Mouse (Mus musculus): Measurements from ENCODE around the gene Zfp784. TPM values are rescaled to one million over a fixed set of nuclear protein-coding genes. Genes with fewer than 3 reads are reported as not detected.

The Zfp784 gene
- total RNA-seq, 2 experiments from 2014 or later = not detected

GRCm38 (mm10) chr7:4995268-4996002 lies 42.8 kb downstream of the Zfp784 start:
- ATAC-seq (replicated peaks; ENCODE audit: low FRiP score, poor library complexity, severe bottlenecking) = no peak

- no peak for ATAC-seq (replicated peaks; ENCODE audit: low FRiP score, poor library complexity, severe bottlenecking)
Measured at GRCm38 (mm10) chr7:4993999-4994788, 44.1 kb downstream of the Zfp784 start.

GRCm38 (mm10) chr7:4993347-4993998 lies 44.8 kb downstream of the Zfp784 start:
- ATAC-seq (replicated peaks; ENCODE audit: low FRiP score, poor library complexity, severe bottlenecking) = no peak

- no peak for ATAC-seq (replicated peaks; ENCODE audit: low FRiP score, poor library complexity, severe bottlenecking)
Measured at GRCm38 (mm10) chr7:4988250-4988649, 50.0 kb downstream of the Zfp784 start.

Other genes starting within 250 kb of the Zfp784 start
- gene Tmem238, start 248.8 kb downstream of the Zfp784 start, total RNA-seq (2015; ENCODE audit: low replicate concordance) = 4.0 and 7.5 TPM in 2 replicates
- gene Tmem238, start 248.8 kb downstream of the Zfp784 start, total RNA-seq (2017; ENCODE audit: low replicate concordance) = 0.17 and 1.1 TPM in 2 replicates
- 304 and 336 TPM in 2 replicates for gene Rpl28, start 245.6 kb downstream of the Zfp784 start, total RNA-seq (2015; ENCODE audit: low replicate concordance)
- gene Rpl28, start 245.6 kb downstream of the Zfp784 start, total RNA-seq (2017; ENCODE audit: low replicate concordance) = 65.4 and 203 TPM in 2 replicates
- gene Ube2s, start 225.9 kb downstream of the Zfp784 start, total RNA-seq (2015; ENCODE audit: low replicate concordance) = 167 and 232 TPM in 2 replicates
- gene Ube2s, start 225.9 kb downstream of the Zfp784 start, total RNA-seq (2017; ENCODE audit: low replicate concordance) = 97.4 and 134 TPM in 2 replicates
- not detected in 2 replicates for gene Shisa7, start 193.8 kb downstream of the Zfp784 start, total RNA-seq (2015; ENCODE audit: low replicate concordance)
- not detected in 2 replicates for gene Shisa7, start 193.8 kb downstream of the Zfp784 start, total RNA-seq (2017; ENCODE audit: low replicate concordance)
- 2.3 and 3.3 TPM in 2 replicates for gene Isoc2b, start 168.2 kb downstream of the Zfp784 start, total RNA-seq (2015; ENCODE audit: low replicate concordance)
- gene Isoc2b, start 168.2 kb downstream of the Zfp784 start, total RNA-seq (2017; ENCODE audit: low replicate concordance) = 5.1 and 13.9 TPM in 2 replicates
- not detected in 2 replicates for gene Isoc2a, start 161.3 kb downstream of the Zfp784 start, total RNA-seq (2015; ENCODE audit: low replicate concordance)
- 2.4 and 3.2 TPM in 2 replicates for gene Isoc2a, start 161.3 kb downstream of the Zfp784 start, total RNA-seq (2017; ENCODE audit: low replicate concordance)
- not detected in 2 replicates for gene Gm36210, start 131.9 kb downstream of the Zfp784 start, total RNA-seq (2015; ENCODE audit: low replicate concordance)
- not detected in 2 replicates for gene Gm36210, start 131.9 kb downstream of the Zfp784 start, total RNA-seq (2017; ENCODE audit: low replicate concordance)
- gene Zfp628, start 123.2 kb downstream of the Zfp784 start, total RNA-seq (2015; ENCODE audit: low replicate concordance) = 1.7 and 2.3 TPM in 2 replicates
- gene Zfp628, start 123.2 kb downstream of the Zfp784 start, total RNA-seq (2017; ENCODE audit: low replicate concordance) = 1.5 and 2.0 TPM in 2 replicates
- gene Nat14, start 116.4 kb downstream of the Zfp784 start, total RNA-seq (2015; ENCODE audit: low replicate concordance) = 1.7 TPM in 1 of 2 replicates, not detected in the other
- gene Nat14, start 116.4 kb downstream of the Zfp784 start, total RNA-seq (2017; ENCODE audit: low replicate concordance) = 2.5 TPM in 1 of 2 replicates, not detected in the other
- not detected in 2 replicates for gene Ssc5d, start 112.7 kb downstream of the Zfp784 start, total RNA-seq (2015; ENCODE audit: low replicate concordance)
- gene Ssc5d, start 112.7 kb downstream of the Zfp784 start, total RNA-seq (2017; ENCODE audit: low replicate concordance) = 0.28 TPM in 1 of 2 replicates, not detected in the other
- not detected in 2 replicates for gene Sbk2, start 74.0 kb downstream of the Zfp784 start, total RNA-seq (2015; ENCODE audit: low replicate concordance)
- gene Sbk2, start 74.0 kb downstream of the Zfp784 start, total RNA-seq (2017; ENCODE audit: low replicate concordance) = not detected in 2 replicates
- not detected in 2 replicates for gene Sbk3, start 67.3 kb downstream of the Zfp784 start, total RNA-seq (2015; ENCODE audit: low replicate concordance)
- not detected in 2 replicates for gene Sbk3, start 67.3 kb downstream of the Zfp784 start, total RNA-seq (2017; ENCODE audit: low replicate concordance)
- gene Zfp579, start 42.3 kb downstream of the Zfp784 start, total RNA-seq (2015; ENCODE audit: low replicate concordance) = 1.3 TPM in 1 of 2 replicates, not detected in the other
- gene Zfp579, start 42.3 kb downstream of the Zfp784 start, total RNA-seq (2017; ENCODE audit: low replicate concordance) = 0.84 and 1.4 TPM in 2 replicates
- 4.6 and 10.2 TPM in 2 replicates for gene Zfp524, start 24.0 kb downstream of the Zfp784 start, total RNA-seq (2015; ENCODE audit: low replicate concordance)
- 4.6 and 7.8 TPM in 2 replicates for gene Zfp524, start 24.0 kb downstream of the Zfp784 start, total RNA-seq (2017; ENCODE audit: low replicate concordance)
- gene Fiz1, start 23.7 kb downstream of the Zfp784 start, total RNA-seq (2015; ENCODE audit: low replicate concordance) = 6.7 and 9.2 TPM in 2 replicates
- 2.6 and 4.2 TPM in 2 replicates for gene Fiz1, start 23.7 kb downstream of the Zfp784 start, total RNA-seq (2017; ENCODE audit: low replicate concordance)
- not detected in 2 replicates for gene Gm44973, start 22.9 kb downstream of the Zfp784 start, total RNA-seq (2015; ENCODE audit: low replicate concordance)
- not detected in 2 replicates for gene Gm44973, start 22.9 kb downstream of the Zfp784 start, total RNA-seq (2017; ENCODE audit: low replicate concordance)
- gene Zfp865, start 18.1 kb downstream of the Zfp784 start, total RNA-seq (2015; ENCODE audit: low replicate concordance) = 2.3 and 3.1 TPM in 2 replicates
- gene Zfp865, start 18.1 kb downstream of the Zfp784 start, total RNA-seq (2017; ENCODE audit: low replicate concordance) = 1.7 and 2.2 TPM in 2 replicates
- gene Ccdc106, start 17.9 kb downstream of the Zfp784 start, total RNA-seq (2015; ENCODE audit: low replicate concordance) = not detected in 2 replicates
- gene Ccdc106, start 17.9 kb downstream of the Zfp784 start, total RNA-seq (2017; ENCODE audit: low replicate concordance) = not detected in 2 replicates
- gene 4632433K11Rik, start 4.3 kb downstream of the Zfp784 start, total RNA-seq (2015; ENCODE audit: low replicate concordance) = not detected in 2 replicates
- gene 4632433K11Rik, start 4.3 kb downstream of the Zfp784 start, total RNA-seq (2017; ENCODE audit: low replicate concordance) = 0.60 TPM in 1 of 2 replicates, not detected in the other
- gene Zfp580, start 13.1 kb upstream of the Zfp784 start, total RNA-seq (2015; ENCODE audit: low replicate concordance) = not detected in 2 replicates
- gene Zfp580, start 13.1 kb upstream of the Zfp784 start, total RNA-seq (2017; ENCODE audit: low replicate concordance) = 0.26 TPM in 1 of 2 replicates, not detected in the other
- gene U2af2, start 23.7 kb upstream of the Zfp784 start, total RNA-seq (2015; ENCODE audit: low replicate concordance) = 42.3 and 45.8 TPM in 2 replicates
- gene U2af2, start 23.7 kb upstream of the Zfp784 start, total RNA-seq (2017; ENCODE audit: low replicate concordance) = 48.8 and 56.9 TPM in 2 replicates
- 42.2 and 42.5 TPM in 2 replicates for gene Epn1, start 41.8 kb upstream of the Zfp784 start, total RNA-seq (2015; ENCODE audit: low replicate concordance)
- 51.2 and 86.8 TPM in 2 replicates for gene Epn1, start 41.8 kb upstream of the Zfp784 start, total RNA-seq (2017; ENCODE audit: low replicate concordance)
- not detected in 2 replicates for gene Rfpl4, start 78.5 kb upstream of the Zfp784 start, total RNA-seq (2015; ENCODE audit: low replicate concordance)
- not detected in 2 replicates for gene Rfpl4, start 78.5 kb upstream of the Zfp784 start, total RNA-seq (2017; ENCODE audit: low replicate concordance)
- gene Rasl2-9, start 87.5 kb upstream of the Zfp784 start, total RNA-seq (2015; ENCODE audit: low replicate concordance) = not detected in 2 replicates
- gene Rasl2-9, start 87.5 kb upstream of the Zfp784 start, total RNA-seq (2017; ENCODE audit: low replicate concordance) = not detected in 2 replicates
- not detected in 2 replicates for gene Vmn1r55, start 111.2 kb upstream of the Zfp784 start, total RNA-seq (2015; ENCODE audit: low replicate concordance)
- gene Vmn1r55, start 111.2 kb upstream of the Zfp784 start, total RNA-seq (2017; ENCODE audit: low replicate concordance) = not detected in 2 replicates
- not detected in 2 replicates for gene Vmn1r56, start 158.3 kb upstream of the Zfp784 start, total RNA-seq (2015; ENCODE audit: low replicate concordance)
- gene Vmn1r56, start 158.3 kb upstream of the Zfp784 start, total RNA-seq (2017; ENCODE audit: low replicate concordance) = not detected in 2 replicates
- gene Vmn1r57, start 180.0 kb upstream of the Zfp784 start, total RNA-seq (2015; ENCODE audit: low replicate concordance) = not detected in 2 replicates
- gene Vmn1r57, start 180.0 kb upstream of the Zfp784 start, total RNA-seq (2017; ENCODE audit: low replicate concordance) = not detected in 2 replicates

Data from erythroblast, adult 5-6 weeks (primary cell).